Mouse (Mus musculus): ENCODE data around the gene Bgn.

DNA sequence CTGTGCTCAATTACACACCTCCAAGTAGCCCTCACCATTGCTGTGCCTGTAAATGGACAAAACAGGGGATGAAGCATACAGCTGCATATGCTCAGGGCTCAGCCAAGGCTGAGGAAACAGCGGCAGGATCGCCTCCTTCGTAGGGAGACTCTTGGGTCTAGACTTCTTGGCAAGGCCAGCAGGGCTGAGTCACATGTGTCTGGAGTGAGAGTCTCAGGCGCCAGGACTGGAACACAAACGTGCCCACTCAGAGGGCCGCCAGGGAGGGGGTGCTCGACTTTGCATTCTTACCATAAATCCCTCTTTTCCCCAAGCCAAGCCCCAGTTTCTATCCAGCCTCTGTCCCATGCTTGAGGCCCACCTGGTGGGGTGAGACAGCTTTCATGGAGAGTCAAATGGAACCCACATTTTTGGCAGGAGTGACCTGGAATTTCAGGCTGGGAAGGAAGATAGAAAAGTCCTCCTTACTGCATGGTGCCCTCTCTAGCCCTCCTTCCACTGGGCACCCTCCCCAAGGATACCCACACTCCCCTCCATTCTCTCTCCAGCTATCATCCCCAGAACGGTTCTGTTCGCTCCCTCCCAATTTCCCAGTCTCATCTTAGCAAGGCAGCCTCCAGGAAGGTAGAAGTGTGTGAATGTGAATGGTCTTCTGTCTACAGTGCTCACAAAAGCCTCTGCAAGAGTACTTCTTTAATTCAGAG, 17.8 kb upstream of the Bgn start:
- TF ChIP-seq CTCF (conservative IDR thresholded peaks at IDR 0.05; ENCODE audit: low read length) (no peak), NANOG (IDR thresholded peaks at IDR 0.05; ENCODE audit: borderline replicate concordance, low read length) (no peak), POU5F1 (IDR thresholded peaks at IDR 0.05; ENCODE audit: borderline replicate concordance, low read length) (no peak)
